Mouse (Mus musculus): Measurements from ENCODE around the gene Gab2.
A peak's percentile ranks its signal among the peaks of the same experiment; 100 is the strongest.

The Gab2 gene

GRCm38 (mm10) chr7:97081242-97081958 is at the start of gene Gab2:
Gab2 (plus strand) TSS chr7:97081586.
- peak; percentile 31 to 47 for DNase-seq (ENCODE audit: low spot score in 2 of 2)

DNA sequence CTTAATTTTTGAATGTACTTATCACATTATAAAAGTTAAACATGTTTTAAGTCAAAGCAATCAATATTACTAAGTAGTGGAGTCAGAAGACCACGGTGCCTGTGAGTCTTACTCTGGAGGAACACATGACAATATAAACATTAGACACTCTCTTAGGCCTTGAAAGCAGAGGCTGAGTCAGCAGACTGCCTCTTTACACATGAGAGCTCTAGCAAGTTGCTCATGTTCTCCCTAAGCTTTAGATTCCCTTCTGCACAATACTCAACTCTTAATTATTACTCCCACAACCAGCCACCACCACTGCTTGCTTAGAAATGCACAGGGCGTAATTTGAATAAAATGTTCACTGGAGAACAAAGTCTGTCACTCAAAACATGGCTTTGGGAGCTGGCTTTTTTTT is 49.0 kb upstream of the Gab2 start:
- DNase-seq (ENCODE audit: low spot score in 2 of 2), result no peak

- no peak for DNase-seq (ENCODE audit: low spot score in 2 of 2)
Measured at GRCm38 (mm10) chr7:97039641-97040040, 41.7 kb upstream of the Gab2 start.

DNA sequence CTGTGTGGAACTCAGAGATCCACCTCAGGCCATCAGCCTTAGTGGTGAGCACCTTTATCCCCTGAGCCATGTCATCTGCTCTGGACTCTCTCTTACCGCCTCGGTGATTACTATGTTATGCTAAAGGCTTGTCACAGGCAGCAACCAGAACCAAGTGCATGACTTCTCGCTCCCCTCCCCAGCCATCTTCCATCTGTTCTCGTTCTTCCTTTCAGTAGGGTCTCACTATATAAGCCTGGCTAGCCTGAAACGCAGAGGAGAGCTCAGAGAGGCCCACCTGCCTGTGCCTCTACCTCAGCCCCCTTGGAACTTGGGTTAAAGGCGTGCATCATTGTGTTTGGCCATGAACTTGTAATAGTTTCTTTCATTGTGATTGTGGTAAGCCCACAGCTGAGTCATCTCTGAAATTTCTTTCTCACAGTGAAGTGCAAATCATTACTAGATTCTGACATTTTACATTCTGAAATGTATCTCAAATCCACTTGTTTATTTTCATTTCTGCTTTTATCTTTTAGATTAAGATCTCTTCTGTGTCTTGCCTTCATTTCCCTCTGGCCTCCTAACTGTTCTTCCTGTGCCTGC is 39.4 kb upstream of the Gab2 start:
- DNase-seq (ENCODE audit: low spot score in 2 of 2), result no peak

DNA sequence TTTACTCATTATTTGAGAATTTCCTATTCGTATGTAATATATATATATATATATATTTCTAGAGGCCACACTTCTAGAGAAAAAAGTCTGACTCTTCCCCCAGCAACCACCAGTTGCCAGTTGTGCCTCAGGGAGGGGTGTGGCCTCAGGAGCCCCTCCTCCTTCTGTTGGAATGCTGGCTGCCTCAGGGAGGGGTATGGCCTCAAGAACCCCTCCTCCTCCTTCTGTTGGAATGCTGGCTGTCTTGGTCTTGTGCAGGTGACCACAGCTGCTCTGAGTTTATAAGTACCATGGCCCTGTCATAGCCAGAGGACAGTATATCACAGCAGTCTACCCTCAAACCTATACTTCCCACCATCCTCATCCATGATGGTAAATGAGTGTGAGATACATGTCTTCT is 38.4 kb upstream of the Gab2 start:
- DNase-seq (ENCODE audit: low spot score in 2 of 2), result no peak

GRCm38 (mm10) chr7:97060966-97061365 is 20.4 kb upstream of the Gab2 start:
- DNase-seq (ENCODE audit: low spot score in 2 of 2), result no peak

DNA sequence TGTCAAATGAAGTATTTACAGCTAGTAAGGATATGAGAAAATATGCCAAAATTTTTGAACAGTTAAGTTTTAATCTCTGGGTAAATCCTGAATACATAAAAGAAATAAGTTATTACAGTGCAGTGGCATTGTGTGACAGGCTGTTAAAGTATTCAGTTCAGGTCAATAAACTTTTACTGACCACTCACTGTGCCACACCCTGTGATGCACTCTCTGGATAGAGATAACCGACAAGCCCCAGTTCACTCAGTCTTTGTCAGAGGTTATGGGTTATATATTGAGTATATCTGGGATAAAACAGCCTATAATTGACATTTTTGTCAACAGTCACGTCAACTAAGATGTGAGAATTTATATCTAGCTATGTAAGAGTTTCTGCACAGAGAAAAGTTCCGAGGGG is 9.9 kb upstream of the Gab2 start:
- no peak for DNase-seq (ENCODE audit: low spot score in 2 of 2)

DNA sequence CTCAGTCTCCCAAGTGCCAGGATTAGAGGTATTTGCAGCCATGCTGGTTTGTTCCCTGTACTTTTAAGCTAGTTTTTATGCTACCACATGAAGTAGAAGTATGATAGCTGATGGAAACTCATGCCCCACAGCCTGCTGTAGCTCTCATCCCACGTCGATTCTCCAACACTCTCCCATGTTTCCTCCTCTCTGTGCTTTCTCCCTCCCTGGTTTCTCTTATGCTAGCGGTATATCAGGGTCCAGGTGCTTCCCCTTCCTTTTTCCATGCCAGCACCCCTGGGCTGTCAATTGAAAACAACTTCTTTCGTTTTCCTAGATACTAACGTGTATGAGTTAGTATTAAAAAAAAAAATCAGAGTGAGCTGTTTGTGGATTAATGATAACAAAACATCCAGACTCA is 9.3 kb upstream of the Gab2 start:
- DNase-seq (ENCODE audit: low spot score in 2 of 2), result no peak

GRCm38 (mm10) chr7:97074974-97075373 is 6.4 kb upstream of the Gab2 start:
- no peak for DNase-seq (ENCODE audit: low spot score in 2 of 2)

- DNase-seq (ENCODE audit: low spot score in 2 of 2), result no peak
Measured at GRCm38 (mm10) chr7:97076977-97077376, 4.4 kb upstream of the Gab2 start.

- no peak for DNase-seq (ENCODE audit: low spot score in 2 of 2)
Measured at GRCm38 (mm10) chr7:97078685-97079084, 2.7 kb upstream of the Gab2 start.

GRCm38 (mm10) chr7:97079145-97079544 is 2.2 kb upstream of the Gab2 start:
- DNase-seq (ENCODE audit: low spot score in 2 of 2), result peak in 1 of 2 experiments; percentile 11

DNA sequence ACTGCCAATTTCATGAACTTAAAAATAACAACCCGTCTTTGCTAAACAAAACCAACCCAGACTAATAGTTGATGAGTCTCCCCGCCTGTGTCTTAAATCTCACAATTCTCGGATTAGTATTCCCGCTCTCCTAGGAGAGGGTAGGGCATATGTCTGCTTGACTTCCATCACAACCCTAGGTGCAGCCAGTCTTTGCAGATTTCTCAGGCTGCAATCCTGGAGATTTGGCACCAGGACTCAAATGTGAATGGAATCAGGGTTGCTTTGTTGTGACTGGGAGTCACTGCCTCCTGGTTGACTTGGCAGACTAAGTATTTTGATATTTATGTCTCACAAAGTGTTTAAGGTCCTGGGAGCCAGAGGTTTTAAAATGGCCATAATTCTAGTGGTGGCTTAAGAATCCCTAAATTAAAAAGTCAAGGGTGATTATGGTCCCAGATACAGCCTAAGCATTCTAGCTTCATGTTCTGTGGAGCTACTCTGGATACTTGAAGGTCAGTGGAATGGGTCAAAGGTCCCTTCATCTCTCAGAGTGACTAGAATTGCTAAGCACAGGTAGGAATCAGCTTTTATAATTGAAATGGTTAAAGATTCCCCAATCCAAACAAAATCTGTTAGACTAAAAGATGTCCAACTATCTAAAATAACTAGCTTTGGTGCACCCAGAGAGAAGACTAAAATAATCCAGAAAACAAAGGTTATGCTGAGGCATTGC is 1.6 kb upstream of the Gab2 start:
- DNase-seq (ENCODE audit: low spot score in 2 of 2), result no peak

GRCm38 (mm10) chr7:97080621-97081241 is 655 bp upstream of the Gab2 start:
- DNase-seq (ENCODE audit: low spot score in 2 of 2), result no peak

GRCm38 (mm10) chr7:97081959-97082218 is 503 bp downstream of the Gab2 start:
- peak in 1 of 2 experiments; percentile 13 for DNase-seq (ENCODE audit: low spot score in 2 of 2)

- no peak for DNase-seq (ENCODE audit: low spot score in 2 of 2)
Measured at GRCm38 (mm10) chr7:97082219-97083101, 1.1 kb downstream of the Gab2 start.

DNA sequence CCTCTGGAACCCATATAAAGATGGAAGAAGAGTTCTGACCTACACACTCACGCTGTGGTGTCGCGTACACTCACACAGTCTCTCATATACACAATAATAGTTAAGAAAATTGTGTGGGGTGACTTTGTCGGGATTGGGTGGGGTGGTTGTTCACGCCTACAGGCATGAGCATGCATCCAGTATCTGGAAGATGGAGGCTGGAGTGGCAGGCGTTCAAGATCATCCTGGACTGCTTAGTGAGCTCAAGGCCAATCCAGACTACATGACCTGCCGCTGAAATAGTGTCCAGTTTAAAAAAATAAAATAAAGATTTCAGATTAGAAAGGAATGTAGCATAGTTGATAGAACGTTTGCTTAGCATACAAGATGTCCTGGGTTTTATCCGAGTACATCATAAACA is 2.2 kb downstream of the Gab2 start:
- DNase-seq (ENCODE audit: low spot score in 2 of 2), result no peak

DNA sequence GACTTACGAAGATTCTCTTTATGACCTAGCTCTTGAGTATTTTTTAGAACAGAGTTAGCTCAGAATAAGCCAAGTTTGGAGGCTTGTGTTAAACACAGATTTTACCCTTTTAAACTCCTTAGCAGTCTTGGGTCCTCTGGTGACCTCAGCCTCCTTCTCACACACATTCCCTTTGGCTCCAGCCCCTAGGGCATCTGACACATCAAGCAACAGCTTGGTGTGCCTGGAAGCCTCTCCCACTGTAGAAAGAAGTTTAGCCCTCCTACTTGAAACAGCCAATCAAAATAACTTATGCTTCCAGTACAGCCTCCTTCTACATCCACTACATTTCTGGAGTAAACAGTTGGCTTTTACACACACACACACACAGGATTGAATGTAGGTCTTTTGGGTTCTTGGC is 2.8 kb downstream of the Gab2 start:
- no peak for DNase-seq (ENCODE audit: low spot score in 2 of 2)

- DNase-seq (ENCODE audit: low spot score in 2 of 2), result peak in 1 of 2 experiments; percentile 43
Measured at GRCm38 (mm10) chr7:97085291-97085690, 3.9 kb downstream of the Gab2 start.

DNA sequence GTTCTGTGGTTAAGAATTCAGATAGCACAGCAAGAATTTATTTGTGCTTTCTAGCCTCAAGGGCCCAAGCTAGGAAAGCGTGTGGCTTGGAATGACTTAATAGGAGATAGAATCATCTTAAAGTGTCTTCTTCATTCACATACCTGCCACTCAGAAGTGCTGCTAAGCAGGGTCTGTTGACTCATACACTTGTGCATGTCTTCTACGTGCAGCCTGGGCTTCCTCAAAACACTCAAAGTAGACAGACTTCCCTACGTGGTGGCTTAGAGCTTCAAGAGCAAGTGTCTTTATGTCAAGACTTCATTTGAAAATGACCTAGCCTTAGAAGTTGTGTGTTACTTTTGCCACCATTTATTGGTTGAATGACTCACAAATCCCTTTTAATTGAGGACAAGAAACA is 12.9 kb downstream of the Gab2 start:
- DNase-seq (ENCODE audit: low spot score in 2 of 2), result no peak

GRCm38 (mm10) chr7:97108119-97108518 is 26.7 kb downstream of the Gab2 start:
- DNase-seq (ENCODE audit: low spot score in 2 of 2), result no peak

- no peak for DNase-seq (ENCODE audit: low spot score in 2 of 2)
Measured at GRCm38 (mm10) chr7:97128949-97129348, 47.6 kb downstream of the Gab2 start.
